Mouse (Mus musculus) c-Kit-positive CD71-negative TER-119-negative erythroid progenitor cells, embryonic 14.5 days (primary cell): ENCODE measurements around the gene Tmem82.

Experiments used
- DNase-seq: peaks from one replicate; pipeline ENCODE4 v3.0.0-alpha.2; 2013; ENCODE audit warnings: low read depth

The Tmem82 gene

GRCm38 (mm10) chr4:141614946-141615345, 3.5 kb downstream of the Tmem82 start:
- DNase-seq, result no peak

GRCm38 (mm10) chr4:141609538-141609937, 8.9 kb downstream of the Tmem82 start:
- no peak for DNase-seq

GRCm38 (mm10) chr4:141605861-141606260, 12.6 kb downstream of the Tmem82 start, which contains the start of gene Fblim1:
Fblim1 (minus strand) TSS chr4:141606096.
- DNase-seq, result no peak

- DNase-seq, result no peak
Measured at GRCm38 (mm10) chr4:141605421-141605820, 13.0 kb downstream of the Tmem82 start.

- DNase-seq, result no peak
Measured at GRCm38 (mm10) chr4:141604493-141604892, 13.9 kb downstream of the Tmem82 start.

- DNase-seq, result no peak
Measured at GRCm38 (mm10) chr4:141603921-141604320, 14.5 kb downstream of the Tmem82 start.

- no peak for DNase-seq
Measured at GRCm38 (mm10) chr4:141602523-141603223, 15.8 kb downstream of the Tmem82 start.

GRCm38 (mm10) chr4:141601148-141601862, 17.1 kb downstream of the Tmem82 start:
- DNase-seq, result no peak

GRCm38 (mm10) chr4:141600364-141600763, 18.1 kb downstream of the Tmem82 start:
- DNase-seq, result no peak

GRCm38 (mm10) chr4:141599251-141600141, 18.9 kb downstream of the Tmem82 start:
- DNase-seq, result no peak

- DNase-seq, result no peak
Measured at GRCm38 (mm10) chr4:141598894-141599250, 19.6 kb downstream of the Tmem82 start.

GRCm38 (mm10) chr4:141598199-141598893, 20.1 kb downstream of the Tmem82 start:
- no peak for DNase-seq

GRCm38 (mm10) chr4:141596700-141597328, 21.6 kb downstream of the Tmem82 start:
- no peak for DNase-seq

GRCm38 (mm10) chr4:141595605-141596268, 22.7 kb downstream of the Tmem82 start:
- no peak for DNase-seq

- no peak for DNase-seq
Measured at GRCm38 (mm10) chr4:141595138-141595537, 23.3 kb downstream of the Tmem82 start.

- DNase-seq, result no peak
Measured at GRCm38 (mm10) chr4:141591547-141591946, 26.9 kb downstream of the Tmem82 start.

- no peak for DNase-seq
Measured at GRCm38 (mm10) chr4:141583919-141584318, 34.5 kb downstream of the Tmem82 start.

GRCm38 (mm10) chr4:141581051-141581450, 37.4 kb downstream of the Tmem82 start:
- DNase-seq, result no peak

GRCm38 (mm10) chr4:141578833-141579232, 39.6 kb downstream of the Tmem82 start:
- no peak for DNase-seq

GRCm38 (mm10) chr4:141576877-141577276, 41.6 kb downstream of the Tmem82 start:
- no peak for DNase-seq

GRCm38 (mm10) chr4:141576404-141576803, 42.0 kb downstream of the Tmem82 start:
- DNase-seq, result no peak
